Mouse (Mus musculus) erythroblast, embryonic 14.5 days (primary cell): ENCODE data around the gene Nsun7. TPM values are rescaled to one million over a fixed set of nuclear protein-coding genes. Genes with fewer than 3 reads are reported as not detected.

Source experiments
- H3K27me3 ChIP-seq: 2 replicates; pipeline ENCODE4 v1.6.1; 2012; ENCODE audit warnings: inconsistent platforms; ENCODE audit not compliant: control insufficient read depth
- H3K36me3 ChIP-seq: 2 replicates; pipeline ENCODE4 v1.6.1; 2012; ENCODE audit warnings: mild to moderate bottlenecking, inconsistent platforms; ENCODE audit not compliant: control insufficient read depth
- H3K4me1 ChIP-seq: 2 replicates; pipeline ENCODE4 v1.6.1; 2012; ENCODE audit warnings: inconsistent platforms; ENCODE audit not compliant: control insufficient read depth
- H3K4me3 ChIP-seq: replicated peaks from 2 replicates; pipeline ENCODE3; 2012; ENCODE audit warnings: moderate library complexity, mild to moderate bottlenecking, inconsistent platforms
- H3K9me3 ChIP-seq: 2 replicates; pipeline ENCODE4 v1.6.1; 2012; ENCODE audit warnings: low read length, inconsistent platforms, mixed read lengths; ENCODE audit not compliant: control insufficient read depth
- GATA1 ChIP-seq: IDR thresholded peaks from 2 replicates; pipeline ENCODE4 v1.6.1; 2012; ENCODE audit warnings: low read length, inconsistent platforms, mixed read lengths
- TAL1 ChIP-seq: IDR thresholded peaks from 3 replicates; pipeline ENCODE4 v1.6.1; 2012; ENCODE audit warnings: low read length, inconsistent platforms, mixed read lengths
- polyA plus RNA-seq: library from polyadenylated mRNA; stranded (reverse); fragments of >175 nt; gene quantifications from 2 replicates; pipeline ENCODE4 v1.2.3, GENCODE M21; 2012

Nsun7 gene
- polyA plus RNA-seq, 1 experiment, result not detected

- Histone ChIP-seq H3K36me3 (no peaks in the 10 kb centered on the region), H3K4me3 (no peak overlapping the region), H3K9me3 (no peaks in the 10 kb centered on the region), H3K27me3 (peaks cover 16% of the 10 kb centered on the region), H3K4me1 (no peaks in the 10 kb centered on the region)
- TF ChIP-seq GATA1, result no peak
- TF ChIP-seq TAL1, result no peak
Measured at GRCm38 (mm10) chr5:66340356-66341102, 80.8 kb downstream of the Nsun7 start.

- H3K27me3 ChIP-seq, result peaks cover 12% of the 10 kb centered on the region
- no peaks in the 10 kb centered on the region for H3K4me1 ChIP-seq
- TF ChIP-seq GATA1, result no peak
- H3K36me3 ChIP-seq, result no peaks in the 10 kb centered on the region
- no peak overlapping the region for H3K4me3 ChIP-seq
- no peaks in the 10 kb centered on the region for H3K9me3 ChIP-seq
Measured at GRCm38 (mm10) chr5:66341848-66342247, 82.2 kb downstream of the Nsun7 start.

- no peaks in the 10 kb centered on the region for H3K36me3 ChIP-seq
- TF ChIP-seq TAL1, result no peak
- TF ChIP-seq GATA1, result no peak
- H3K27me3 ChIP-seq, result peaks cover 8% of the 10 kb centered on the region
- no peak overlapping the region for H3K4me3 ChIP-seq
- no peaks in the 10 kb centered on the region for H3K9me3 ChIP-seq
- H3K4me1 ChIP-seq, result no peaks in the 10 kb centered on the region
Measured at GRCm38 (mm10) chr5:66342285-66342684, 82.6 kb downstream of the Nsun7 start.

GRCm38 (mm10) chr5:66344182-66344581 is 84.5 kb downstream of the Nsun7 start:
- Histone ChIP-seq H3K27me3 (no peaks in the 10 kb centered on the region), H3K9me3 (no peaks in the 10 kb centered on the region)
- no peak for TF ChIP-seq TAL1
- no peak for TF ChIP-seq GATA1

GRCm38 (mm10) chr5:66345140-66345539 is 85.4 kb downstream of the Nsun7 start:
- Histone ChIP-seq H3K4me3 (no peak overlapping the region), H3K4me1 (no peaks in the 10 kb centered on the region), H3K27me3 (no peaks in the 10 kb centered on the region), H3K36me3 (no peaks in the 10 kb centered on the region), H3K9me3 (no peaks in the 10 kb centered on the region)
- TF ChIP-seq TAL1, result no peak
- TF ChIP-seq GATA1, result no peak

More at GRCm38 (mm10) chr5:66344182-66344581, 84.5 kb downstream of the Nsun7 start:
- Histone ChIP-seq H3K4me1 (no peaks in the 10 kb centered on the region), H3K36me3 (no peaks in the 10 kb centered on the region), H3K4me3 (no peak overlapping the region)

GRCm38 (mm10) chr5:66346756-66347155 is 87.1 kb downstream of the Nsun7 start:
- Histone ChIP-seq H3K9me3 (no peaks in the 10 kb centered on the region; the same call in 1 of the 2 replicates), H3K4me3 (no peak overlapping the region), H3K36me3 (no peaks in the 10 kb centered on the region), H3K27me3 (no peaks in the 10 kb centered on the region), H3K4me1 (no peaks in the 10 kb centered on the region)
- TF ChIP-seq TAL1 (no peak), GATA1 (no peak)

Other genes with a start within 250 kb of the Nsun7 start
- 0.05 and 0.08 TPM in 2 replicates for gene Rbm47, start 86.8 kb upstream of the Nsun7 start, polyA plus RNA-seq